Mouse (Mus musculus) kidney, postnatal 10 days (tissue): ENCODE measurements at regions not wholly inside any gene's neighbourhood (a gene's known extent, or its start where the extent isn't known, plus 50 kb on each side); places are given as distances from the start of the nearest gene placed in this dataset.

Source experiments
- DNase-seq: peaks from one replicate; pipeline ENCODE4 v3.0.0; 2021; ENCODE audit warnings: mixed read lengths

GRCm38 (mm10) chr12:69452986-69453385 lies 80.7 kb upstream of the Gm9887 start:
- DNase-seq, result no peak

- DNase-seq, result peak; percentile 62
These were observed 78.9 kb upstream of the Gm9887 start for GRCm38 (mm10) chr12:69451110-69451509.

- DNase-seq, result peak; percentile 53
These were observed 75.9 kb upstream of the Gm9887 start for GRCm38 (mm10) chr12:69447962-69448767.

- DNase-seq, result no peak
These were observed 75.1 kb upstream of the Gm9887 start for GRCm38 (mm10) chr12:69447322-69447827.

GRCm38 (mm10) chr12:69446468-69447321 lies 74.4 kb upstream of the Gm9887 start:
- peak; percentile 86 for DNase-seq

- DNase-seq, result peak; percentile 29
These were observed 73.8 kb upstream of the Gm9887 start for GRCm38 (mm10) chr12:69446085-69446467.

GRCm38 (mm10) chr12:69442321-69442720 lies 70.1 kb upstream of the Gm9887 start:
- peak; percentile 40 for DNase-seq

GRCm38 (mm10) chr12:69441764-69442163 lies 69.5 kb upstream of the Gm9887 start:
- no peak for DNase-seq

- DNase-seq, result no peak
These were observed 66.0 kb upstream of the Gm9887 start for GRCm38 (mm10) chr12:69438271-69438670.

- DNase-seq, result peak; percentile 48
These were observed 64.7 kb upstream of the Gm9887 start for GRCm38 (mm10) chr12:69436839-69437501.

GRCm38 (mm10) chr12:69434315-69434714 lies 62.1 kb upstream of the Gm9887 start:
- peak; percentile 31 for DNase-seq

- no peak for DNase-seq
These were observed 59.8 kb upstream of the Gm9887 start for GRCm38 (mm10) chr12:69432086-69432485.

- DNase-seq, result no peak
These were observed 55.9 kb upstream of the Gm9887 start for GRCm38 (mm10) chr12:69428108-69428507.

- DNase-seq, result no peak
These were observed 53.4 kb upstream of the Gm9887 start for GRCm38 (mm10) chr12:69425610-69426009.

- DNase-seq, result peak; percentile 71
These were observed 52.7 kb upstream of the Gm9887 start for GRCm38 (mm10) chr12:69424971-69425370.
